ENCODE assay signal across 11 mouse cellular contexts in the genomic region with DNA sequence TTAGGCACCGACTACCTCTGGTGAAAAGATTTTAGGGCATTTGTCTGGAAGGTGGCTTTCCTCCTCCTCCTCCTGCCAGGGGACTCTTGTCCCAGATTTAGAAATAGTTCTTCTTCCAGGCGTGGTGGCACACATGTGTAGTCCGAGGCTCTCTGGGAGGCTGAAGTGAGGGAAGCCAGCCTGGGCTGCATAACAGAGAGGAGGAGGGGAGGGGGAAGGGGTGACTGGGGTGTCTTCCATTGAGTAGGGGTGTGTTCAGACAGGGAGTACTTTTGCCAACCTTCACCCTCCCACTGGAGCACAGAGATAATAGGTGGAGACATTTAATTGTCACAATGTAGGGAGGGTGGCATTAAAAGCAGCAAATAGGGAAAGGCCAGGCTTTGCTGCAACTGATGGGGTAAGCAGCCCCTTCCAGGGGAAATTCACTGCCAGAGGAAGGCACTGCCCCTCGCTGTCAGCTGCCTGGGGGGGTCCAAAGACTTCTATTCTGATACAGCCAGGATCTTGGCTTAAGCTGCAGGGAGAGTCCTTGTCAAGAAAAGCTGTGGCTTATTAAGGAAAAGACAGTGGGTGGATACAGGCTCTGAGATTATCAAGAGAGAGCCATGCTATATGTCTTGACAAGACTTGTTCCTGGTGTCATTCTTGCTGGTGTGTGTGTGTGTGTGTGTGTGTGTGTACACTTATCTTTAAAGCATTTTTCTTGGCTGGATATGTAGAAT.
DNase-seq lines count a peak whose midpoint lies in the region; ATAC-seq and TF ChIP-seq lines count a peak whose summit lies in the region.
"Had no signal": no experiment of that assay in that cellular context is flagged by ENCODE, and none has a peak within 500 bp of the region (broad histone marks: within the 10 kb centered on the region; RNA-seq: fewer than 3 reads in every experiment).

No protein-coding gene starts in this region.

- H3K27ac ChIP-seq in hindbrain, postnatal 0 days = no peak overlapping the region; the same call in 1 of the 2 replicates
- H3K27ac ChIP-seq in hindbrain, embryonic 10.5 days = no peak overlapping the region
- peak overlapping the region; percentile 66 for H3K27ac ChIP-seq in brown adipose tissue, adult 24 weeks (replicated peaks; ENCODE audit: low read depth, low read length)
- no peak overlapping the region for H3K27ac ChIP-seq in midbrain, embryonic 11.5 days (ENCODE audit: low read depth, low read length)
- H3K27ac ChIP-seq: limb, embryonic 15.5 days had no signal

- H3K4me2 ChIP-seq in hindbrain, postnatal 0 days (ENCODE audit: low read depth, low read length) = 0 out of 2 replicates have a peak overlapping the region, but pooled peaks have one; percentile 3
- no peak overlapping the region for H3K4me2 ChIP-seq in midbrain, embryonic 11.5 days
- H3K4me2 ChIP-seq: limb, embryonic 15.5 days had no signal

- TF ChIP-seq CTCF in hindbrain, postnatal 0 days (IDR thresholded peaks at IDR 0.05; ENCODE audit: low read depth) = no peak

- ATAC-seq in hindbrain, postnatal 0 days = 0 out of 2 replicates have a peak, but pooled peaks have one; percentile 64
- 0 out of 2 replicates have a peak, but pooled peaks have one; percentile 38 for ATAC-seq in midbrain, embryonic 11.5 days (ENCODE audit: low FRiP score)

- H3K36me3 ChIP-seq in hindbrain, postnatal 0 days (ENCODE audit: insufficient read depth, low read length) = no peaks in the 10 kb centered on the region
- H3K36me3 ChIP-seq in hindbrain, embryonic 10.5 days = no peaks in the 10 kb centered on the region
- H3K36me3 ChIP-seq in midbrain, embryonic 11.5 days (ENCODE audit: control insufficient read depth, insufficient read depth, low read length) = no peaks in the 10 kb centered on the region
- H3K36me3 ChIP-seq: limb, embryonic 15.5 days had no signal

- H3K9ac ChIP-seq in hindbrain, postnatal 0 days (replicated peaks; ENCODE audit: low read length) = no peak overlapping the region
- H3K9ac ChIP-seq in midbrain, embryonic 11.5 days (ENCODE audit: low read length) = no peak overlapping the region; the same call in 1 of the 2 replicates
- H3K9ac ChIP-seq: limb, embryonic 15.5 days had no signal

- WGBS in hindbrain, postnatal 0 days = 31% methylated on average over 4 of the region's 4 CpGs
- 41% methylated on average over 4 of the region's 4 CpGs for WGBS in hindbrain, embryonic 10.5 days
- WGBS in midbrain, embryonic 11.5 days = 23% methylated on average over 4 of the region's 4 CpGs

- no peaks in the 10 kb centered on the region for H3K4me1 ChIP-seq in hindbrain, postnatal 0 days (ENCODE audit: insufficient read depth, low read length)
- peaks cover 10% of the 10 kb centered on the region for H3K4me1 ChIP-seq in hindbrain, embryonic 10.5 days (replicated peaks)
- peaks cover 5% of the 10 kb centered on the region; the same call in 1 of the 2 replicates for H3K4me1 ChIP-seq in brown adipose tissue, adult 24 weeks (ENCODE audit: control insufficient read depth, insufficient read depth, insufficient read length, low read length)
- peaks cover 4% of the 10 kb centered on the region; the same call in 1 of the 2 replicates for H3K4me1 ChIP-seq in midbrain, embryonic 11.5 days (ENCODE audit: control insufficient read depth, insufficient read depth, low read length)
- H3K4me1 ChIP-seq: limb, embryonic 15.5 days had no signal

- peak; percentile 7 to 28 for DNase-seq in cerebellum, postnatal 14 days
- no peak for DNase-seq in cerebellum, adult 9-11 months
- DNase-seq in hindbrain, postnatal 0 days (ENCODE audit: low spot score) = no peak
- DNase-seq in hindbrain, embryonic 10.5 days (ENCODE audit: low spot score) = no peak
- DNase-seq in midbrain, embryonic 11.5 days (ENCODE audit: low spot score, missing footprints) = no peak
- DNase-seq in adrenal gland, adult 18-20 months (ENCODE audit: low spot score in 2 of 2) = no peak
- no peak for DNase-seq in T-cell, adult 2 months (ENCODE audit: low spot score)
- DNase-seq: kidney, postnatal 25 days had no signal

- no peaks in the 10 kb centered on the region for H3K9me3 ChIP-seq in hindbrain, postnatal 0 days (ENCODE audit: low read length)
- no peaks in the 10 kb centered on the region for H3K9me3 ChIP-seq in hindbrain, embryonic 10.5 days
- H3K9me3 ChIP-seq in midbrain, embryonic 11.5 days (ENCODE audit: control insufficient read depth, low read length) = no peaks in the 10 kb centered on the region
- H3K9me3 ChIP-seq: limb, embryonic 15.5 days had no signal

- H3K27me3 ChIP-seq in hindbrain, postnatal 0 days (ENCODE audit: insufficient read depth, low read length) = no peaks in the 10 kb centered on the region
- H3K27me3 ChIP-seq in hindbrain, embryonic 10.5 days (ENCODE audit: insufficient read depth, poor library complexity, severe bottlenecking) = 0 out of 2 replicates have a peak, but pooled peaks cover 3% of the 10 kb centered on the region
- H3K27me3 ChIP-seq in midbrain, embryonic 11.5 days (ENCODE audit: control insufficient read depth, insufficient read depth, low read length) = no peaks in the 10 kb centered on the region
- H3K27me3 ChIP-seq: limb, embryonic 15.5 days had no signal

- no peak overlapping the region for H3K4me3 ChIP-seq in hindbrain, postnatal 0 days (ENCODE audit: low read length)
- H3K4me3 ChIP-seq in hindbrain, embryonic 10.5 days = no peak overlapping the region
- peak overlapping the region; percentile 23; the same call in 1 of the 2 replicates for H3K4me3 ChIP-seq in brown adipose tissue, adult 24 weeks (ENCODE audit: insufficient read depth, low read depth, low read length)
- no peak overlapping the region for H3K4me3 ChIP-seq in midbrain, embryonic 11.5 days (ENCODE audit: low read depth, low read length)
- H3K4me3 ChIP-seq: erythroblast, embryonic 14.5 days; limb, embryonic 15.5 days had no signal

Comparison
In these comparisons a context has a peak if more than half of its experiments do, and no peak if none do; other contexts are left out.
1. DNase-seq: peak in cerebellum, postnatal 14 days (2 of 2); none in cerebellum, adult 9-11 months (single experiment), hindbrain, postnatal 0 days (single experiment), hindbrain, embryonic 10.5 days (single experiment), midbrain, embryonic 11.5 days (single experiment), adrenal gland, adult 18-20 months (0 of 2) and T-cell, adult 2 months (single experiment).